Mouse (Mus musculus) liver (tissue): ENCODE results near the gene Mrps30.

ENCODE experiments used
- DNase-seq: peaks from one replicate; pipeline ENCODE4 v3.0.0-alpha.2; 2020; ENCODE audit warnings: mixed read lengths

The Mrps30 gene

DNA sequence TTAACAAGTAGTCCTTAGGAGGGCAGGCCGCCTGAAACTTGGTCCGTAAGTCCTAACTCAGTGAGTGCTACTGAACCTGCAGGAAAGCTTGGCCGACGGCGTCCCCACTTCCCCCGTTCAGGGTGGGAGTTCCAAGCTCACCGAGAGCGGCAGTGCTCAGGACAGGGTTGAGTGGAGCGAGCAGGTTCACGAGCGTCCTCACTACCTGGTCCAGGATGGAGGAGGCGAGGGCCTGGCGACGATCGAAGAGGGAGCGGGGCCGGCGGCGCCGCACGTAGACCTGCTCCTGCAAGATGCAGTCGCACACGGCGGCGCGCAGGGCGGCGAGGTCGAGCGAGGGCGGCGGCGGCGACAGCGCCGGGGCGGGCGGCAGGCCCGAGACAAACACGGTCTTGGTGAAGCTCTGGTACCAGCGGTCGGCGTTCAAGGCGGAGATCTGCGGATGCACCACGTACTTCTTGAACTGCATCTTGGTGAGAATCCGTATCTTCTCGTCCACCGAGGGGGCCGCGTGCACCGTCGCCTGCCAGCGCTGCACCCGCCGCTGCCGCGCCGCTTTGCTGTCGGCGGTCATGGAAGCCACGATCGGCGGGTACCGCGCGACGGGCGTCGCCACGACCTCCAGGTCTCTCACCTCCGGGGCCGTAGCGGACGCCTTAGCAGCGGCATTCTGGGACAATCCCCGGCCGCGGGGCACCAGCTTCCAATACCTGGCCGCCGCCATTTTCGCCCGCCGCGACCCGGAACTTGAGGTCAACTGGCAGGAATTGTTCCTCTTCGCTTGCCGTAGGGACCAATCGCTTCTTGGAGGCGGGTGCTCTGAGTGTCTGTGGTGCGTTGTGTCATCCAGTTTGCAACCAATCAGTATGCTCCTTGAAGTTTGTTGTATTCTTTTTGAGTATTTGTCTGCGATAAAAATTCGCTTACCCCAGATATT lies at the start of gene Mrps30, which contains the start of gene B430218F22Rik:
Gene Mrps30 (minus strand): TSS at position 742 of the 937 bp plus-strand sequence.
Gene B430218F22Rik (plus strand): TSS at position 120 of the 937 bp plus-strand sequence.
- DNase-seq = peak; percentile 93

GRCm38 (mm10) chr13:118420847-118421246 lies 33.8 kb upstream of the Mrps30 start:
- DNase-seq = no peak

DNA sequence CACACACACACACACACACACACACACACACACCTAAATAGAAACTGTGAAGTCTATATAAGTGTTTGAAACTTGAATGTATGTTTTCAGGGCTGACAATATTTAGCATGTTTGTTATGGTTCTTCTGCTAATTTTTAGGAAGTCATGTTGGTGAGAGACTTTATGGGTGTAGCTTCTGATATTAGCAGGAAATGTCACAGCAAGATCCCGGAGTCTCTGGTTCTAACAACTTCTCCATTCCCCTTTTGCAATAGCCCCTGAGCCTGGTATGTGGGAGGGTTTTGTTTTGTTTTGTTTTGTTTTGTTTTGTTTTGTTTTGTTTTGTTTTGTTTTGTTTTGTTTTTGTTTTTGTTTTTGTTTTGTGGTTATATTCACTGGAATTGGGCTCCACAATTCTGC lies 33.4 kb upstream of the Mrps30 start:
- DNase-seq = no peak

- no peak for DNase-seq
These were observed 31.1 kb upstream of the Mrps30 start for GRCm38 (mm10) chr13:118418163-118418562.

DNA sequence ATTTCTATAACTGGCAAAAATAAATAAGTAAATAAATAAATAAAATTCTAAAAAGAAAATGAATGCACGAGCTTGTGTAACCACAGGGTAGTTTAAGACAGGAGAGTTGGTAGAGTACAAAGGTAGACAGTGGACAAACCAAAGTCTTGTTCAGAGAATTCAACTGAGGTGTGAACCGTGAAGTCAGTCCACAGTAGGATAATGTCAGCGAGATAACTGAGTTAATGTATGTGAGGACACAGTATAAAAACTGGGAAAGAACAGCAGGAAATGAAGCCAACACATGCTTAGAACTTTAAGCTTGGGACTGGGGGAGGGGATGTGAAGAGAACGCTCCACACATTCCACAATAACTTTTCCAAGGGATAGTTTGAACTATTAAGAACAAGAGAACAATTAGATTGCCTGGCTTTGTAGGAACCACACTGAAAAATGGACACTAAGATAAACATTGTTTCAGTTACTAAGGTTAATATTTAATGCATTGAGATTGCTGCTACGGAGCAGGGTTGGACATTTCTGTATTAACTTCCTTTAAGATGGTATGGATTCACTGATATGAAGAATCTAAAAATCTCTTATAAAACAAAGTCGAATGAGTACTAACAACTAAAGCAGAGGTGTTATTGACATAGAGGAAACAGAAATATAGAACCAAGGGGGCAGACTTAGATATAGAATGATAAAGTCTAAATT lies 24.4 kb upstream of the Mrps30 start:
- DNase-seq = no peak

DNA sequence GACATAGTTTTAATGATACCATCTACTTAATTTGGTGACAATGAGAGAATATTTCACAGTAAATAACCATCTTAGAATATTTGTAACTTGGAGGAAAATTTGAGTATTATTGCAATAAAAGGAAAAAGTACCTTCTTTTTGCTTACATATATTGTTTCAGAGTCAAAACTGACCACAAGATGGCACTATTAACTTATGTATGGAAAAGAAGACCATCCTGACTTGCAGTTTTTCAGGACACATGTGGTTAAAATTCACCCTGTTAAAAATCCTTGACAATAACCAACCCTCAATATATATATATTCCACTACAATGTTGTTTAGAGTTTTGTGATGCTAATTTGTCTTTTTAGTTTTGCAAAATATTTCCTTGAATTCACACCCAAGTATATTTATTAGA lies 16.5 kb upstream of the Mrps30 start:
- no peak for DNase-seq

GRCm38 (mm10) chr13:118400340-118400739 lies 13.3 kb upstream of the Mrps30 start:
- no peak for DNase-seq

DNA sequence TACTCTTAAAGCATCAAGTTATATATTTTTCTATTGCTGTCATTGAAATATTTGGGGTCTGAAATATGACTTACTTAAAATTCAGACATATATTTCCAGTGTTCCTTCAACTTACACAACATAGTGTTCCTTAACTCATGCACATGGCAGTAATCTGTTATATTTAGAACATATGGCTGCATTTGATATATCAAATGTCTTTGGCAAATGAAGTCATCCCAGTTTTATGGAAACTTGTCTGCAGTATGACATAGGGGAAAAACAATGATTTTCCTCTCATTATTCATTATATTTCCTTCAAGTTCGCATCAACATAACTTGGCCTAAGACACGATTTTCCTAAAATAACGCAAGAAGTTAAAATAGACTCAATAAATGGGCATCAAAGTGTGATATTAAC lies 8.8 kb upstream of the Mrps30 start:
- no peak for DNase-seq

GRCm38 (mm10) chr13:118387448-118387801 lies 373 bp upstream of the Mrps30 start:
- peak; percentile 4 for DNase-seq

- no peak for DNase-seq
These were observed 6.7 kb downstream of the Mrps30 start for GRCm38 (mm10) chr13:118380381-118380780.

GRCm38 (mm10) chr13:118379155-118379554 lies 7.9 kb downstream of the Mrps30 start:
- DNase-seq = peak; percentile 60

- no peak for DNase-seq
These were observed 14.2 kb downstream of the Mrps30 start for GRCm38 (mm10) chr13:118372871-118373270.

DNA sequence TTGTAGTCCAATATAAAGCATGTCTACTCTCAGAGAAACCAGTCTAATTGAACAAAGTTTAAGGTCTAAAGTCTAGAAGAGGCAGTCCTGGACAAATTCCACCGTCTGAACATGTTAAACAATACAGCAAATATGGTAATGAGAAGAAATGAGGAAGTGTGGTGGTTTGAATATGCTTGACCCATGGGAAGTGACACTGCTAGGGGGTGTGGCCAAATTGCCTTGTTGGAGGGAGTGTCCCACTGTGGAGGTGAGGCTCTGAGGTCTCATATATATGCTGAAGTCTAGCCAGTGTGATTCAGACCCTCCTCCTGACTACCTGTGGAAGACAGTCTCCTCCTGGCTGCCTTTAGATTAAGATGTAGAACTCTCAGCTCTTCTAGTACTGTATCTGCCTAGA lies 21.3 kb downstream of the Mrps30 start:
- DNase-seq = no peak

GRCm38 (mm10) chr13:118363342-118363741 lies 23.7 kb downstream of the Mrps30 start:
- DNase-seq = no peak

DNA sequence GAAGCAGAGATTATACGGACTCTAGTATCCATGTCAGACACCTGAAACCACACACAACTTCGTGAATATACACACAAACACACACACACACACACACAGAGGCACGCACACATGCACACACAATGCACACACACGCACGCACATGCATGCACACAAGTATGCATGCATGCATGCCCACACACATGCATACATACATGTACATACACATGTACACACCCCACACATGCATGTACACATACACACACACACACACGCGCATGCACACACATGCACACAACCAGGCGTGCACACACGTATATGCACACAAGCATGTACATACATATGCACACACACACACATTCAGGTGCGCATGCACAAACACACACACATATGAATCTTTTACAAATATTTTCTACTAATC lies 36.2 kb downstream of the Mrps30 start:
- DNase-seq = no peak

DNA sequence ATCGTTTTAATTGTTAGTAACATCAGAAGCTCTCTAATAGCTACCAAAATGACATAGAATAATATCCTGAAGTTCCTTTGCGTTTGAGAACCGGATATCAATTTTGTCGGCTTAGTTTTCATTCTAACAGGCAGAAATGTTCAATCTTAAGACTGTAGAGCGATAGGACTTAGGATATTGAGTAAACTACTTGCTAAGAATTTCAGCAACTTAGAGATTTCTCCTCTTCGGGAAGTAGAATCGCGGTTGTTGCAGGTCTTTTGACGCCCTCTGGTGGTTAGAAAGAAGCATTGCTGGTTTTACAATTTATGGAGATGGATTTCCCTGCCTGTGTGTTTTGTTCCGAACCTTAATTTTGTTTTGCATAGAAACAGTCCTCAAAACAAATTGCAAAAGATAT lies 36.8 kb downstream of the Mrps30 start:
- DNase-seq = no peak
